Mouse (Mus musculus): ENCODE measurements at regions not wholly inside any gene's neighbourhood (a gene's known extent, or its start where the extent isn't known, plus 50 kb on each side); places are given as distances from the start of the nearest gene placed in this dataset.
A peak's percentile ranks its signal among the peaks of the same experiment; 100 is the strongest.

DNA sequence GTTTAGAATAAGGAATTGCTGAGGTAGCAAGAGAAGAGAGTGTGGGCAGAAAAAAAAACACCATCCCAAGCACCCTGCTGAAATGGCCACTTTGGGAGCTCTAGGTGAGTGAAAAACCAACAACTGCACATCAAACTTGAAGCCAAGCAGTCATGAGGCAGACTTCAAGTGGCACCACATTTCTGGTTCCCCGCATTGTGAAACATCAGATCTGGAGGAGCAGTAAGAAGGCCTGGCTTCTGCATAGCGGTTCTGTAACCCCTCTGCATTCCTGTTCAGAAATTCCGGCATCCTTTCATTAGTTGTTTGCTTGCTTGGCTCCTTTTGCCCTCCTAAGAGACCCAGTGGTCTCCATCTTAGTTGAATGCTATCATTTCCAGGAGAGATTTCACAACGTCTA, 247.7 kb downstream of the Lmx1a start:
- DNase-seq (ENCODE audit: low spot score) (no peak), ATAC-seq (replicated peaks; ENCODE audit: low FRiP score) (no peak)
- no peaks in the 10 kb centered on the region for H3K4me1 ChIP-seq (replicated peaks; ENCODE audit: control insufficient read depth, insufficient read depth, low read length)
- H3K36me3 ChIP-seq (ENCODE audit: control insufficient read depth, insufficient read depth, low read length) = no peaks in the 10 kb centered on the region
- 80% methylated on average over 4 of the region's 4 CpGs for WGBS
- no peak overlapping the region for H3K4me3 ChIP-seq (ENCODE audit: low read depth, low read length)
- H3K9ac ChIP-seq (ENCODE audit: low read length) = no peak overlapping the region
- H3K27me3 ChIP-seq (ENCODE audit: control insufficient read depth, insufficient read depth, low read length) = no peaks in the 10 kb centered on the region
- H3K4me2 ChIP-seq (ENCODE audit: low read depth, low read length, severe bottlenecking) = no peak overlapping the region
- H3K27ac ChIP-seq (ENCODE audit: low read depth, low read length) = no peak overlapping the region
- no peaks in the 10 kb centered on the region for H3K9me3 ChIP-seq (ENCODE audit: control insufficient read depth, low read length)

DNA sequence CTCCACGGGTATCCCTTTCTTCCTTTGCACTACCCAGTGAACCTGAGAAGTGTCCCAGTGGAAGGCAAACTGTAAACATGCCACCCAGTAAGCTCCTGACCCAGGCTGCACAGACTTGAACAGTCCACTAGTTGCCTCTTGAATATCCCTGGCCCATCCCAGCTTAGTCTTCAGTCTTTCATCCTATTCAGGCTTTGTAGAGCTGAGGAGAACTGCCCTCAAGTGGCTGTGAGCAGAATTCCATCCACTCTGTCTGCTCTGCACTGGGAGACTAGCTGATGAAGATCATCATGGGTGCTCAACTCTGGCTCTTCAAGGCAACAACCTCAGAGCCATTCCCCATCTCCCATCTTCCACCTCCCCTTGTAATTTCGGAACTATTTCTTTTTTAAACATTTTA, 249.1 kb downstream of the Lmx1a start:
- DNase-seq (ENCODE audit: low spot score) (no peak), ATAC-seq (replicated peaks; ENCODE audit: low FRiP score) (no peak)
- H3K9ac ChIP-seq (ENCODE audit: low read length) = no peak overlapping the region
- H3K4me2 ChIP-seq (ENCODE audit: low read depth, low read length, severe bottlenecking) = no peak overlapping the region
- H3K36me3 ChIP-seq (ENCODE audit: control insufficient read depth, insufficient read depth, low read length) = no peaks in the 10 kb centered on the region
- no peak overlapping the region for H3K27ac ChIP-seq (ENCODE audit: low read depth, low read length)
- H3K27me3 ChIP-seq (ENCODE audit: control insufficient read depth, insufficient read depth, low read length) = no peaks in the 10 kb centered on the region
- H3K4me3 ChIP-seq (ENCODE audit: low read depth, low read length) = no peak overlapping the region
- 76% methylated on average over 2 of the region's 2 CpGs for WGBS
- H3K4me1 ChIP-seq (replicated peaks; ENCODE audit: control insufficient read depth, insufficient read depth, low read length) = no peaks in the 10 kb centered on the region
- no peaks in the 10 kb centered on the region for H3K9me3 ChIP-seq (ENCODE audit: control insufficient read depth, low read length)

DNA sequence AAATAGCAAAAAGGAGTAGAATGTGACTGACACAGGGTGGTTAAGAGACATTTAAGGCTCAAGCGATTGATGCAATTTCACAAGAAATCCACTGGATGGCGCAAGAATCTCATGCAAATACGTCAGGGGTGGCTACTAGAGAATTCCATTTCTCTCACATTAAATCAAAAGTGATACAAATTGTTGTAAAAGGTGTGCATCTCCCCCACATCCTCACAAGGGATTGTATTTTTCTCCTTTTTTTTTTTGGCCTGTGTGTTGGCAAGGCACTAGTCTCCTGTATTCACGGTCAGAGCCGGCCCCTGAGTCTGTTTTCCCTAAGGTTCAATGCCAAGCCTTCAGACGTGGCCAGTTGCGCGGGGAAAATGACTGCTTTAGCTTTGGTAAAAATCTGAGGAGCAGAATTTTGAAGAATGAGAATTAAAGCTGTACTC, 253.0 kb downstream of the Lmx1a start:
- Histone ChIP-seq H3K27me3 (ENCODE audit: control insufficient read depth, insufficient read depth, low read length) (no peaks in the 10 kb centered on the region), H3K4me3 (ENCODE audit: low read depth, low read length) (no peak overlapping the region), H3K27ac (ENCODE audit: low read depth, low read length) (no peak overlapping the region), H3K4me1 (replicated peaks; ENCODE audit: control insufficient read depth, insufficient read depth, low read length) (no peaks in the 10 kb centered on the region), H3K9me3 (ENCODE audit: control insufficient read depth, low read length) (no peaks in the 10 kb centered on the region), H3K9ac (ENCODE audit: low read length) (no peak overlapping the region), H3K36me3 (ENCODE audit: control insufficient read depth, insufficient read depth, low read length) (no peaks in the 10 kb centered on the region), H3K4me2 (ENCODE audit: low read depth, low read length, severe bottlenecking) (no peak overlapping the region)
- no peak for ATAC-seq (replicated peaks; ENCODE audit: low FRiP score)
- 53% methylated on average over 8 of the region's 8 CpGs for WGBS
- DNase-seq (ENCODE audit: low spot score) = no peak

DNA sequence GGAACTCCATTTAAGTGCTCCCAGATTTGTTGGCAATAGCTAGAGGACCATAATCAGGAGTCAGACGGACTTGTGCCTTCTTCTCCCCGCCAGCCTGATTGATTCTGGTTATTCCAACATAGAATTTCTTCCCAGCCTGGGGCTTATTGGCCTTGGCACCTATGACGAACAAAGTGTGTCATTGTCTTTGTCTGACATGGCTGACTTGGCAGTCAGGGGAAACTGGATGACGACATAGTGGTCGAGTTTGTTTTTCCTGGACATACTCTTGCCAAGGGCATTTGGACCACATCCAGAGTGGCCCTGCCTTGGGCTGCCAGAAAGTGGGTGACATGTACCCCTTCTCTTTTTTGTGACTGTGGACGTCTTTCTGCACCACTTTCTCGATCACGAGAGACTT, 254.1 kb downstream of the Lmx1a start:
- no peaks in the 10 kb centered on the region for H3K9me3 ChIP-seq (ENCODE audit: control insufficient read depth, low read length)
- no peak overlapping the region for H3K4me2 ChIP-seq (ENCODE audit: low read depth, low read length, severe bottlenecking)
- no peaks in the 10 kb centered on the region for H3K36me3 ChIP-seq (ENCODE audit: control insufficient read depth, insufficient read depth, low read length)
- H3K9ac ChIP-seq (ENCODE audit: low read length) = no peak overlapping the region
- H3K27ac ChIP-seq (ENCODE audit: low read depth, low read length) = no peak overlapping the region
- no peak overlapping the region for H3K4me3 ChIP-seq (ENCODE audit: low read depth, low read length)
- DNase-seq (ENCODE audit: low spot score) = no peak
- ATAC-seq (replicated peaks; ENCODE audit: low FRiP score) = no peak
- 84% methylated on average over 8 of the region's 8 CpGs for WGBS
- H3K27me3 ChIP-seq (ENCODE audit: control insufficient read depth, insufficient read depth, low read length) = no peaks in the 10 kb centered on the region
- H3K4me1 ChIP-seq (replicated peaks; ENCODE audit: control insufficient read depth, insufficient read depth, low read length) = no peaks in the 10 kb centered on the region

DNA sequence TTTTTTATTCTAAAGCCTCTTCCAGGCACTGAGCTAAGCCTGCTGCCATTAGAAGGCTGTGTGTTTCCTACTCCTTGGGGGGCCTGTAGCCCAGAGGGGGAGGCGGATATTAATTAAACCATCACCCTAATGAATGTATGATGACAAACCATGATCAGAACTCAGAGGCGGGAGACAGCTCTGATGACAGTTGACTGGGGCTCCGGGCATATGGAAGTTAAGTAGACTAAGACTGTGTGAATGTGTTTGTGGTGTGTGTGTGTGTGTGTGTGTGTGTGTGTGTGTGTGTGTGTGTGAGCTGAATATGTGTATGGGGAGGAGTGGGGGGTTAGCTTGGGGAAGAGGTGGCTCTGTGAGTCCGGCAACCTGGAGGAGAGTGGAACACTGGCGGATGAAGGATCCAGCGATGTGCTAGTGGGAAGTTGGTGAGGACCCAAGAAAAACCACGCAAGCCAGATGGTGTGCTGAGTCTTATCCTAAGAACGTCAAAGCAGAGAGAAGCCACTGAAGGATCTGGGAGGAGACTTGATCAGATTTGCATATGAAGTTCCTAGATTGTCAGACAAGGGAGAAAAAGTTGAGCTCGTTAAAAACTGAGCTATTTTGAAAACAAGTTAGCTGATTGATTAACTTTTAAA, 256.7 kb downstream of the Lmx1a start:
- Histone ChIP-seq H3K4me3 (ENCODE audit: low read depth, low read length) (no peak overlapping the region), H3K27me3 (ENCODE audit: control insufficient read depth, insufficient read depth, low read length) (no peaks in the 10 kb centered on the region), H3K4me2 (ENCODE audit: low read depth, low read length, severe bottlenecking) (no peak overlapping the region), H3K9ac (ENCODE audit: low read length) (no peak overlapping the region), H3K27ac (ENCODE audit: low read depth, low read length) (no peak overlapping the region), H3K4me1 (replicated peaks; ENCODE audit: control insufficient read depth, insufficient read depth, low read length) (no peaks in the 10 kb centered on the region), H3K9me3 (ENCODE audit: control insufficient read depth, low read length) (no peaks in the 10 kb centered on the region), H3K36me3 (ENCODE audit: control insufficient read depth, insufficient read depth, low read length) (no peaks in the 10 kb centered on the region)
- no peak for ATAC-seq (replicated peaks; ENCODE audit: low FRiP score)
- DNase-seq (ENCODE audit: low spot score) = no peak
- 66% methylated on average over 9 of the region's 9 CpGs for WGBS

DNA sequence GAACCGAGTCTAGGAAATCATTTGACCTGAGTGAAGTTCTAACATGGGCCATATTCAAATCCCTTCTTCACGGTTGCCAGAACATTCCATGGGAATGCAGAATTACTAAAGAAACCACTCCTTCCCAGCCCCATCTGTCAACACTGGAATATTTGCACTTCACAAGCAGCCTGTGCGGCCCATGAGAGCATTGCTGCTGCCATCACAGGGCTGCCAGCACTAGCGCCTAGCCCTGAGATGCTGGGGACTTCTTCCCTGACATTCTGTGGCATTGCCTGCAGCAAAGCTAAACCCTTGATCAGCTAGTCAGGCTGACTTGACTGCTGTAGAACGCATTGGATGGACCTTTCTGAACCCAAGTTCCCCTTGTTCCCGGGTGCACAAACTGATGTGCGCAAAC, 258.8 kb downstream of the Lmx1a start:
- DNase-seq (ENCODE audit: low spot score) (no peak), ATAC-seq (replicated peaks; ENCODE audit: low FRiP score) (no peak)
- no peak overlapping the region for H3K4me2 ChIP-seq (ENCODE audit: low read depth, low read length, severe bottlenecking)
- no peaks in the 10 kb centered on the region for H3K27me3 ChIP-seq (ENCODE audit: control insufficient read depth, insufficient read depth, low read length)
- no peaks in the 10 kb centered on the region for H3K4me1 ChIP-seq (replicated peaks; ENCODE audit: control insufficient read depth, insufficient read depth, low read length)
- H3K9me3 ChIP-seq (ENCODE audit: control insufficient read depth, low read length) = peaks cover 4% of the 10 kb centered on the region; the same call in 1 of the 2 replicates
- H3K36me3 ChIP-seq (ENCODE audit: control insufficient read depth, insufficient read depth, low read length) = no peaks in the 10 kb centered on the region
- H3K9ac ChIP-seq (ENCODE audit: low read length) = no peak overlapping the region
- 92% methylated on average over 7 of the region's 7 CpGs for WGBS
- no peak overlapping the region for H3K27ac ChIP-seq (ENCODE audit: low read depth, low read length)
- no peak overlapping the region for H3K4me3 ChIP-seq (ENCODE audit: low read depth, low read length)

DNA sequence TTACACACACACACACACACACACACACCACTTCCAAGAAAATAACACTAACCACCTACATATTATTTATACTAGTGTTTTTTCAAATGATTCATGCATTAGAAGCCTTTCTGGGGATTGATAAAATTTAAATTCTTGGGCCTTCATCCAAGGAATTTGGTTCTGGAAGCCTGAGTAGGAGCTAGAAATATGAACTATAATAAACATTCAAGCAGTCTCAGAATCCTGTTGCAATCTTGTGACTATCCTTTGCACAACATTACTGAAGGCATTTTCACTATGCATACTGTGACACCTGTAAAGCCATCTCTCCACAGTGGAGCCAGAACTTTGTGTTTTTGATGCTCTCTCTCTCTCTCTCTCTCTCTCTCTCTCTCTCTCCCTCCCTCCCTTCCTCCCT, 262.7 kb downstream of the Lmx1a start:
- no peak overlapping the region for H3K4me3 ChIP-seq (ENCODE audit: low read depth, low read length)

DNA sequence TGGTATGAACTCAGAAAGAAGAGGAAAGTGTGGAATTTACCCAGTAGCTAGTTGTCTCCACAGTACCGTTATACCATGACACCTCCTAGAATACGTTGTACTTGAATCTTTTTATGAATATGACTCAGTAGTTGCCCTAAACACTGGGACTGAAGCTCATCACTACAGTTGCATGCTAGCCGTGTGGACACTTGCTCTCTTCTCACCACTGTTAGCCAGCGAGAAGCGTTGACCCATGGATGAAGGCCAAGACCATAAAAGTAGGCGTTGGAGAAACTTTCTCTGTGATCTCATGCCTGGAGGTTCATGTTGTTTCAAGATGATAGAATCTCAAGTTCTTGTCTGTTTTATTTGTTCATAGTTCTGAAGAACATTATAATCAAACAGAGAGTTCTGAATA, 269.5 kb downstream of the Lmx1a start:
- Histone ChIP-seq H3K4me1 (replicated peaks; ENCODE audit: control insufficient read depth, insufficient read depth, low read length) (no peaks in the 10 kb centered on the region), H3K27me3 (ENCODE audit: control insufficient read depth, insufficient read depth, low read length) (no peaks in the 10 kb centered on the region), H3K4me2 (ENCODE audit: low read depth, low read length, severe bottlenecking) (no peak overlapping the region), H3K36me3 (ENCODE audit: control insufficient read depth, insufficient read depth, low read length) (no peaks in the 10 kb centered on the region), H3K9me3 (ENCODE audit: control insufficient read depth, low read length) (no peaks in the 10 kb centered on the region), H3K27ac (ENCODE audit: low read depth, low read length) (no peak overlapping the region), H3K4me3 (ENCODE audit: low read depth, low read length) (no peak overlapping the region), H3K9ac (ENCODE audit: low read length) (no peak overlapping the region)
- 91% methylated on average over 6 of the region's 6 CpGs for WGBS
- DNase-seq (ENCODE audit: low spot score) = no peak
- ATAC-seq (replicated peaks; ENCODE audit: low FRiP score) = no peak

More for the DNA sequence above, 262.7 kb downstream of the Lmx1a start:
- H3K4me2 ChIP-seq (ENCODE audit: low read depth, low read length, severe bottlenecking) = no peak overlapping the region
- DNase-seq (ENCODE audit: low spot score) = no peak
- no peak for ATAC-seq (replicated peaks; ENCODE audit: low FRiP score)
- no peak overlapping the region for H3K27ac ChIP-seq (ENCODE audit: low read depth, low read length)
- no peaks in the 10 kb centered on the region for H3K36me3 ChIP-seq (ENCODE audit: control insufficient read depth, insufficient read depth, low read length)
- H3K9me3 ChIP-seq (ENCODE audit: control insufficient read depth, low read length) = peaks cover 4% of the 10 kb centered on the region; the same call in 1 of the 2 replicates
- no peak overlapping the region for H3K9ac ChIP-seq (ENCODE audit: low read length)
- no peaks in the 10 kb centered on the region for H3K4me1 ChIP-seq (replicated peaks; ENCODE audit: control insufficient read depth, insufficient read depth, low read length)
- no peaks in the 10 kb centered on the region for H3K27me3 ChIP-seq (ENCODE audit: control insufficient read depth, insufficient read depth, low read length)

DNA sequence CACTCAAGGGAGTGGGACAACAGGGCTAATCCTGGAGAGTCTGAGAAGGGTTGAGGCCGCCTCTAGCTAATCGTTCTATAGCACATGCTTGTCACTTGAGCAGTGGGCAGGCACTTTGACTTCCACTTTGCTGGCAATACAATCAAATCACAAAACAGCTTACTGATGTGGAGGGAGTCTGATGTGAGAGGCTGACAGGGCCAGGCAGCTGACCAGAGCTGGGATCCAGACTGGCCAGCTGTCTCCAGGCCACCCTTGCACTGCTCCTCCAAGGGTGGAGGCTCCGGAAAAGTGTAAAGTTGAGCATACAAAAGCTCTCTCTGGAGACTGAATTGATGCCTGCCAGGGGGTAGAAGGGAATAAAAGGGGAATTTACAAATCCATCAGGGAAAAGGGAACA, 280.5 kb downstream of the Lmx1a start:
- Histone ChIP-seq H3K4me2 (ENCODE audit: low read depth, low read length, severe bottlenecking) (no peak overlapping the region), H3K9me3 (ENCODE audit: control insufficient read depth, low read length) (no peaks in the 10 kb centered on the region), H3K9ac (ENCODE audit: low read length) (no peak overlapping the region), H3K4me3 (ENCODE audit: low read depth, low read length) (no peak overlapping the region), H3K36me3 (ENCODE audit: control insufficient read depth, insufficient read depth, low read length) (no peaks in the 10 kb centered on the region), H3K4me1 (replicated peaks; ENCODE audit: control insufficient read depth, insufficient read depth, low read length) (peaks cover 5% of the 10 kb centered on the region; the same call in 1 of the 2 replicates), H3K27me3 (ENCODE audit: control insufficient read depth, insufficient read depth, low read length) (no peaks in the 10 kb centered on the region; the same call in 1 of the 2 replicates), H3K27ac (ENCODE audit: low read depth, low read length) (no peak overlapping the region)
- DNase-seq (ENCODE audit: low spot score) (peak; percentile 58), ATAC-seq (replicated peaks; ENCODE audit: low FRiP score) (peak; percentile 78; the same call in 1 of the 2 replicates)
- WGBS = 35% methylated on average over 3 of the region's 3 CpGs

All from forebrain, embryonic 11.5 days (tissue).